Mouse (Mus musculus) left cerebral cortex, adult 8-10 months (tissue): ENCODE results near the gene 9930021J03Rik. TPM values are rescaled to one million over a fixed set of nuclear protein-coding genes. Genes with fewer than 3 reads are reported as not detected.

Source experiments
- DNase-seq, 2 experiments: peaks; one replicate each; pipeline ENCODE4 v3.0.0; 2022; ENCODE audit warnings: low spot score in 2 of 2
- total RNA-seq, 4 experiments: library from RNA; stranded (reverse); gene quantifications; 2 replicates each; pipeline ENCODE4 v1.2.4; 2022

The 9930021J03Rik gene
- total RNA-seq = 10 to 100 TPM; 36.1 to 44.9 (median 40.3) TPM

DNA sequence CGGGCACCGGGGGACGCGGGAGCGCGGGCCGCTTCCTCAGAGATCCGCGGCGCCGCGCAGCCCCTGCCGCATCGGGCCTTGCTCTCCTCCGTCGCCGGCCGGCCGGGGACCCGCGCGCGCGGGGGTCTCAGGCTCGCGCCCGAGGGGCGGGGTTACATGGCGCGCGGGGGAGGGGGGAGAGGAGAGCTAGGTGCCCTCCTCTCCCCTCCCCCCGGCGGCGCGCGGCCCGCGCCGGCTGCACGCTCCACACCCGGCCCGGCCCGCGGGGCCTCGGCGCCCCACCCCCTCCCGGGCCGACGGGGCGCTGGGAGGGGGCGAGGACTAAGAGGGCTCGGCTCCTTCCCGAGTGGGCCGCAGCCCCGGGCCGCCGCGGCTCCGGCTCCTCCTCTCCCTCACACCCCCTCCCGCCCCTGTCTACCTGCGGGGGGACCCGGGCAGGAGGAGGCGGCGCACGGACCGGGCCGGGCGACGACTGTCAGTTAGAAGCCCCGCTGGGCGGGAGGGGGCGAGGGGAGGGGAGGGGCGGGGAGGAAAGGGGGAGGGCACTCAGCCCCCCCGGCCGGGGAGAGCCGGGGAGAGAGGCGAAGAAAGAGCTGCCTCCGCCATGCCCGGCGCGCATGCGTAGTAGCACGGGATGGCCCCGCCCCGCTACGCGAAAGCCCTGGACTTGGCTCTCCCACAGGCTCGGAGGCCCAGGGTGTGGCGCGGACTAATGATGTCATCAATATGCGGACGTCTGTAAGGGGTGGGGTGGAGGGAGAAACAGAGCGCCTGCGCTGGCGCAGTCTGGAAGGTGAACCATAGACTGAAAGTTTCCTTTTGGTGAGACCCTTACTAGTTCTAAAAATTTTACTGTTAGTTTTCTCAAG is at the start of gene 9930021J03Rik:
9930021J03Rik (minus strand) TSS at position 73 of the 869 bp plus-strand sequence.
- DNase-seq = peak; percentile 96

- DNase-seq = no peak
Observed at GRCm38 (mm10) chr19:29853711-29854110, 47.9 kb upstream of the 9930021J03Rik start.

DNA sequence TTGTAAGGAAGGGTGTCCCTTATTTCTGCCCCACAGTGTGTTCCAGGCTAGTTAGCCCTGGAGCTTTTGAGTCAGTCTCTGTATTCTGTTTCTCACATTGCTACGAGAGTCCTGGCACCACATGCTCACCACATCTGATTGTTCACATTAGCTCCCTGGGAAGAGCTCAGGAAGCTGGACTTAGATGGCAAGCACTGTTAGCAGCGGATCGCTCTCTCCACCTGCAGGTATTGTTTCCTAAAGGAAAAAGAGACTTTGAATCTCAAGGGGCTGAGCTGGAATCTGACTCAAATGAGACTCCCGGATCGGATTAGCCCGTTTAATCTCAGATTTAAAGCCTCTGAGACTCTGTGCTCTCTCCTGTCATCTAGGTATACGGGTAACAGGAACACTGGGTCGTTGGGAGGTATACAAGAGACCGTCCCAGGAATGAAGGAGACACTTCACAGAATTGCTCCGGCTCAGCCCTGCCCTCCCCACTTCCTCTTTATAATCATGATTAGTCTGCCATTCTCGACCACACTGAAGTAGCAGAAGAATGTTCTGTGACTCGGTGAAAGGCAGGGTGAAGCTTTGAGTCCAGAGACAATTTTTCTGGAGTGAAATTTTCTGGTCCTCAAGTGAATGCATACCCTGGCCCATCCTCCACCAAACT is 45.4 kb upstream of the 9930021J03Rik start:
- DNase-seq = no peak

- no peak for DNase-seq
Observed at GRCm38 (mm10) chr19:29849924-29850551, 44.2 kb upstream of the 9930021J03Rik start.

GRCm38 (mm10) chr19:29844036-29844661 is 38.4 kb upstream of the 9930021J03Rik start:
- peak in 1 of 2 experiments; percentile 8 for DNase-seq

DNA sequence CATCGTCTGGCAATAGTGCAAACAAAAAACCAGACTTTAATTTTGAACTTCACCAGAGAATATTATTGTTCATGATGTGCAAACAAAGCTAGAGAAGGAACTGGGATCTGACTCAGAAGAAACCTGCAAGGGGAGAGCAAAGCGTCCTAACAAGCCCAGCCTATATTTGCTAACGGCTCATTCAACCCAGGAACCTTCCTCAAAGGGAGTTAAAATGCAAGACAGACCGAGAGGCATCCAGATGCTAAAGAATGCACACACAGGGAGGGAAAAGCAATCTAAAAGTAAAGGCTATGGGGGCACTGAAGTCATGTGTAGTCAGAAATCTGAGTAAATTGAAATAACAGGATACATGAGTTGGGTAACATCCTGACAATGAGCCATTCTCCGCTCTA is 37.8 kb upstream of the 9930021J03Rik start:
- DNase-seq = no peak

DNA sequence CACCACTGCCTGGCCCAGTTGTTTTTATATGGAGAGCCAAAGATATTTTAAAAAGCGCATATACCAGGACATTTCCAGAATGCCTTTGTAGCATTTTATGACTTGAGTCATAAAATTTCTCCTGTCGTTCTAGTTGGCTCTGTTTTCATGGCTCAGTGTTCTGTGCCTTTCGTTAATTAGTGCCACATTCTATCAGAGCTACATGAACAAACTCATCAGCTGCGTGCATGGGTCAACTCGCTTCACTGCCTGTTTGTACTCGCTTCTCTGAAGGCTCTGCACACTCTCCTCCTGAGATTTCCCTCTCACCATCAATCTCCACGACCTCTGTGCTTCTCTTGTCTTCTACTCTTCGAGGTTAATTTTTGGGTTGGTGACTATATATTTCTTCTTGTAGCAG is 37.2 kb upstream of the 9930021J03Rik start:
- DNase-seq = no peak

DNA sequence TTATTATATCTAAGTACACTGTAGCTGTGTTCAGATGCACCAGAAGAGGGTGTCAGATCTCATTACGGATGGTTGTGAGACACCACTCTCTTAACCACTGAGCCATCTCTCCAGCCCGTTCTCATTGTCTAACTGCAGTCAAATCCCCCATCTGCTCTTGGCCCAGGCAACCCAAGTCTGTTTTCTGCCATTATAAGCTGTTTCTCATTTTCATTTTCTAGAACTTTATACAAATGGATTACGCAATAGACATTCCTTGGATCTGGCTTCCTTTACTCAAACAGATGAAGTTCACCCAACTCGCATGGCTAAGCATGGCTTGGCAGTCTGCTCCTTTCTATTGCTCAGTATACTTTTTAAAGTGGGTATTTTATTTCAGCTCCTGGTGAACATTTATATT is 34.9 kb upstream of the 9930021J03Rik start:
- no peak for DNase-seq

DNA sequence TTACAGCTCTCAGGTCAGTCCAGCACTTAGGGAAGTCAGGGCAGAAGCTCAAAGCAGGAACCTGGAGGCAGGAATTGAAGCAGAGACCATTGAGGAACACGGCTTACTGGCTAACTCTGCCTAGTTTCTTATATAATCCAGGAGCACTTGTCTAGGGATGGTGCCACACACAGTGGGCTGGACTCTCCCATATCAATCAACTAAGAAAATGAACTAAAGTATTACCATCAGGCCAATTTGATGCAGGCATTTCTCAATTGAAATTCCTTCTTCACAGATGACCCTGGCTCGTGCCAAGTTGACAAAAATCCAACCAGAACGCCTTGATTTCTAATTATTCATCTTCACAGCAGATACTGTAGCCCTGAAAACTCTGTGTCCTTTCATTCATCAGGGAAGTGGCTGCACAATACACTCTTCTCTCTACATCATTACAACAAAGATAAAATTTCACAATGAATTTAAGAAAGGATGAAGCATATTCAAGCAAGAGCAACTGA is 32.9 kb upstream of the 9930021J03Rik start:
- no peak for DNase-seq

DNA sequence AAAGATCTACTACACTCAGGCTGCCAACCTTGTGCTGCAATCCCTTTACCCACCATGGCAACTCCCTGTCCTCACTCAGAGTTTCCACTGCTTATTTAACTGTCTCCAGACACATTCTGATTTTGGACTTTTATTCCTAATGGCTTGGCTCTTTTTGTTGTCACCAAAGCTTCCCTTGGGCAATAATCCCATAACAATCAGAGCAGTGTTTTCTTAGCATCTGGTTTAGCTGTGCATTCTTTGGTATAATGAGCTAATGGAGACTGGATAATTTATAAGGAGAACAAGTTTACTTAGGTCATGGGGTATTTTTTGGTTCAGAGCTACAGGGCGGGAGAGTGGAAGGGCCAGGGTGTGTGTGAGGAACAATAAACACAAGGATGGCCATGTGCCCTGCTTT is 32.4 kb upstream of the 9930021J03Rik start:
- DNase-seq = no peak

- DNase-seq = no peak
Observed at GRCm38 (mm10) chr19:29835364-29836034, 29.7 kb upstream of the 9930021J03Rik start.

- DNase-seq = no peak
Observed at GRCm38 (mm10) chr19:29830911-29831310, 25.1 kb upstream of the 9930021J03Rik start.

- no peak for DNase-seq
Observed at GRCm38 (mm10) chr19:29828558-29828957, 22.8 kb upstream of the 9930021J03Rik start.

DNA sequence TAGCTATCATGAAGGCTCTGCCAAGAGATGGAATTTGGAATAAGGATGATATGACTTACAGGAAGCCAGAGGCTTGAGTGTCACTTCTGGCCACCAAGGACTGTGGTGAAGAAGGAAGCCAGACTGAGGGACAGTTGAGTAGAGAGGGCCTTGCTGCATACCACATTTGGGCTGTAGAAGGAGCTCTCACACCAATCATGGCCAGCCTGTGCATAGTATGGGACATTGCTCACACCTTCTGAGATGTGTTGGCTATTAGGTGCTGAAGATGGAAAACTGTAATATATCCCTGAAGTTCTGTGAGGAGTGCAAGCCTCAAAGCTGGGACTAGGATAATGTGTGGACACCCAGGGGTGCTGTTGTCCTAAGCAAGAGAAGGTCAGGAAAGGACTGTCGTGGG is 20.9 kb upstream of the 9930021J03Rik start:
- no peak for DNase-seq

- DNase-seq = no peak
Observed at GRCm38 (mm10) chr19:29825003-29825402, 19.2 kb upstream of the 9930021J03Rik start.

DNA sequence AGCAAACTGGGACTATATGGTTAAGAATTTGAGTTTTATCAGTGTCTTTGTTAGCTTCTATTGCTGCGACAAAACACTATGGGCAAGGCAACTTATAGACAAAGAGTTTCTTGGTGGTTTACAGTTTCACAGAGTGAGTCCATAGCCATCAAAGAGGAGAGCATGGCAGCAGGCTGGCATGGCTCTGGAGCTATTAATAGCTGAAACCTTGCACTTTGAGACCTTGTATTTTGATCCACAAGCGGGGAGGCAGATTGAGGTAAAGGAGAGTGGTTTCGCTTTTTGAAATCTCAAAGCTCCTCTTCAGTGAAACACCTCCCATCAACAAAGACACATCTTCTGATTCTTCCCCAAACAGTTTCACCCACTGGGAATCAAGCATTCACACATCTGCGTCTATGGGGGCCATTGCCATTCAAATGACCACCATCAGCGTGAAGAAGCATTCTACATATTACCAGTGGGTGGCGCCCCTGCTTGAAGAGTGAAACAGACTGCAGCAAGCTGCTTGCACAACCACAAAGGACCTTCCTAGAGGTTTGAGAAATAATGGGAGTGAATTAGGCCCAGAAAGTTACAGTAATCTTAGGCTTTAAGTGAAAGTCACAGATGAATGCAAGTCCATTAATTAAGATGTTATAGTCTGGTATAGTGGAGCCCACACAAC is 18.4 kb upstream of the 9930021J03Rik start:
- DNase-seq = no peak

GRCm38 (mm10) chr19:29823456-29824010 is 17.7 kb upstream of the 9930021J03Rik start:
- DNase-seq = no peak

DNA sequence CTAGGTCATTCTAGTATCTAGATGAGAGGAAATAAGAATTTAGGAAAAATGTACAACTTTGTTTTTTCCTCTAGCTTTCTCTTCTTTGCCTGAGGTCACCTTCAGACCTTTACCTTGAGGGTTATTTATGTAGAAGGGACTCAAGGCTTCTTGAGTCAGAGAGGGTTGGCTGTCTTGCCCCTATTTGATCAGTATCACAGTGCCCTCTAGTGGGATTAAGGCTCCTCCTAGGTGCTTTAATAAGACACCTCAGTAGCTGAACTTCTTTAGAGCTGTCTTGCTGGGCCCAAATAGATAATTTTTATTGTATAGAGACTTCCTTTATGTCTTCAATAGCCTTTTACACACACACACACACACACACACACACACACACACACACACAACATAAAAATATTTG is 15.2 kb upstream of the 9930021J03Rik start:
- no peak for DNase-seq

DNA sequence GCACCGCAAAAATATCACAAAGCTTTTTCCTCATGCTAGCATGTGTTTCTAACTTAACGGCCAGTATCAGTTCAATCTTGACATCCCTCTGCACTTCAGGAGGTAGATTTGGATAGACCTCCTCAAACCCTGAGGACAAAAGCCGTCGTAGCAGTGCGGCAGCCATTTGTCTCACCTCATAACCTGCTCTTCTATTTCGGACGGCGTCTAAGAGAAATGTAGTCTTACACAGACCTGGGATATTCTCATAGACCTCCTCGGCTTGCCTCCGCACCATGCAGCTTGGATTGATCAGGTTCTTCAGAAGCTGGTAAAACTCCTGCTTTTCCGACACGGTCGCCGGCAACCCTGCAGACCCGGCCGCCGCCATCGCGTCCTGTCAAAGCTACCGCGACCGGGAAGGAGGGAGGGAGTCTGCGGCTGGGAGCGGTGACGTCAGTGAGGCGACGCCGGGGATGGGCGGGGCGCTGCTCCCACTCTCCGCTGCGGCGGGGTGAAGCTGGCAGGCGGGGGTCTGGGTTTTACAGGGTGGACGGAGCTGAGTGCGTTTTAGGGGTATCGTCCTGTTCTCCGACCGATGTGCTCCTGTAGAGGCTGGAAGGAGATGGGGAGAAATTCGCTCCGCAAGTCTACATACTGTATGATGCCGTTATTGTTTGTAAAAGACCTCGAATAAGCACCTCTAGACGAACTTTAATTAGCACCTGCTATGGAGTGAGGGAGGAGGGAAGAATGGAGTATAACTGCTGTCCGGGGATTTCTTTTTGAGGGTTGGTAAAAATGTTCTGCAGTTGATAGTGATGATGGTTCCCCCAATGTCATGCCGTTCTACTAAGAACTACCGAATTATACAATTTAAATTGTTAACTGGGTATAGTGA is 7.0 kb upstream of the 9930021J03Rik start, which contains the start of gene Ranbp6:
Ranbp6 (minus strand) TSS at position 394 of the 880 bp plus-strand sequence.
- DNase-seq = peak; percentile 81 to 88
